Mouse (Mus musculus) E14TG2a.4 (cell line): ENCODE measurements around the gene Zc3h7a.

Experiments used
- H3K27me3 ChIP-seq: 2 replicates; pipeline ENCODE4 v1.6.1; 2014; ENCODE audit warnings: low read length, control low read depth; ENCODE audit not compliant: insufficient read depth
- H3K36me3 ChIP-seq: 2 replicates; pipeline ENCODE4 v1.6.1; 2014; ENCODE audit warnings: low read length, control low read depth; ENCODE audit not compliant: insufficient read depth
- H3K4me1 ChIP-seq: replicated peaks from 2 replicates; pipeline ENCODE4 v1.6.1; 2014; ENCODE audit warnings: low read depth, low read length, control low read depth
- H3K4me3 ChIP-seq: replicated peaks from 2 replicates; pipeline ENCODE4 v1.5.1; 2014; ENCODE audit warnings: mild to moderate bottlenecking, low read length
- H3K9me3 ChIP-seq: 2 replicates; pipeline ENCODE4 v1.6.1; 2014; ENCODE audit warnings: low read length, control low read depth
- CTCF ChIP-seq: conservative IDR thresholded peaks from 2 replicates; pipeline ENCODE4 v1.5.1; 2014; ENCODE audit warnings: low read length
- NANOG ChIP-seq: IDR thresholded peaks from 2 replicates; pipeline ENCODE4 v1.6.1; 2014; ENCODE audit warnings: borderline replicate concordance, low read length, mixed read lengths
- POU5F1 ChIP-seq: IDR thresholded peaks from 2 replicates; pipeline ENCODE4 v1.6.1; 2014; ENCODE audit warnings: low read length, borderline replicate concordance

Zc3h7a gene

DNA sequence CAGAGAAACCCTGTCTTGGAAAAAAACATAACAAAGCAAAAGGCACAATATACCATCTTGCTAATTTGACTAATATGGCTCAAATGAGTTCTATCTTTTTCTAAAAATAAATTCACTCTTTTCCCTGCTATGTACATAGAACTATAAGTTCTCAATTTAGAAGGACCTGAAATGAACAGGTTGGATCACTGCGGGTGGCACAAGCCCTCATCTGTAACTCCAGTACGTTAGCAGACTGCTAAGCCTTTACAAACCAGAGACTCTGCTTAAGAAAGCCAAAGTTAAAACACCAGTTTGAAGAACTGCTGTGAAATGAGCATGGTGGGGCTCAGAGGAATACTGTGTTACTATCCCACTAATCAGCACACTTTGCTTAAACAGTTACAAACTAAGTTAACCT, 50.8 kb downstream of the Zc3h7a start:
- no peak overlapping the region for H3K4me3 ChIP-seq
- H3K9me3 ChIP-seq = no peaks in the 10 kb centered on the region
- peaks cover 60% of the 10 kb centered on the region for H3K36me3 ChIP-seq
- TF ChIP-seq POU5F1 = no peak
- TF ChIP-seq NANOG = no peak
- no peak for TF ChIP-seq CTCF
- H3K4me1 ChIP-seq = no peaks in the 10 kb centered on the region
- H3K27me3 ChIP-seq = no peaks in the 10 kb centered on the region

DNA sequence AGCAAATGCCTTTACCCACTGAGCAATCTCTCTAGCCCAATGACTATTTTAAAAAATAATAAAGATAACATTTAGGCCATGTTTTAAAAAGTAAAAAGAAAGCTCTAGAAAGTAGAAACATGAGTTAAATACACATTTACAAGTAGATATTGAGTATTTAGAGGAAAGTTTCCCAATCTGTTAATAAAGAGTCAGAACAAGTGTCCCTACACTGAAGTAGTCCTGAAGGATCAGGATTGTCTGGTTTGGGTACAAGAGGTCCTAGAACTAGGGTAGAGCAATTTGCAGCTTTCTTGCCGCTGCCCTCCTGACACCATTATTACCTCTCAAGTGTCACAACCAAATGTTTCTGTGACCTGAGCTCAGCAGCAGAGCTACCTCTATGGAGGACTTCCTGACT, 52.1 kb downstream of the Zc3h7a start:
- no peaks in the 10 kb centered on the region for H3K9me3 ChIP-seq

DNA sequence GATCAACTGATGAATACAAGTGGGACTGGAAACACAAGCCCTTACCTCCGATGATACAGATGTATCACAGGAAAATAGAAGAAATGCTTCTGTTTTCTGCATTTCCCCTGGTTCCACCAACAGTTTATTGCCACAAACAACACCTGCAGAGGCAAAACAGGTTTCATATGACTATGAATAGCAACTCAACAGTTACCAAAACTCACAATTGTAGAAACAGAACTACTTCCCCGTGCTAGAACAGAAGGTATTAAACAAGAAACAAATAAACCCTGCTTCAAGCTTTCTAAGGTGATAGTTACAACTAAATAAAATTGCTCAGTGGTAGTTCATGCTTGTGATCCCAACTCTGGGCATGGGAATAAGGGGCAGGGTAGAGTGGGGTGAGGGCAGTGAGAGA, 53.6 kb downstream of the Zc3h7a start:
- H3K36me3 ChIP-seq = peaks cover 69% of the 10 kb centered on the region
- no peak overlapping the region for H3K4me3 ChIP-seq
- H3K4me1 ChIP-seq = no peaks in the 10 kb centered on the region
- TF ChIP-seq CTCF = no peak
- no peaks in the 10 kb centered on the region for H3K27me3 ChIP-seq
- H3K9me3 ChIP-seq = no peaks in the 10 kb centered on the region

More for the DNA sequence above, 52.1 kb downstream of the Zc3h7a start:
- Histone ChIP-seq H3K27me3 (no peaks in the 10 kb centered on the region), H3K4me1 (no peaks in the 10 kb centered on the region), H3K36me3 (peaks cover 72% of the 10 kb centered on the region), H3K4me3 (no peak overlapping the region)
- TF ChIP-seq CTCF (no peak), POU5F1 (no peak), NANOG (no peak)

DNA sequence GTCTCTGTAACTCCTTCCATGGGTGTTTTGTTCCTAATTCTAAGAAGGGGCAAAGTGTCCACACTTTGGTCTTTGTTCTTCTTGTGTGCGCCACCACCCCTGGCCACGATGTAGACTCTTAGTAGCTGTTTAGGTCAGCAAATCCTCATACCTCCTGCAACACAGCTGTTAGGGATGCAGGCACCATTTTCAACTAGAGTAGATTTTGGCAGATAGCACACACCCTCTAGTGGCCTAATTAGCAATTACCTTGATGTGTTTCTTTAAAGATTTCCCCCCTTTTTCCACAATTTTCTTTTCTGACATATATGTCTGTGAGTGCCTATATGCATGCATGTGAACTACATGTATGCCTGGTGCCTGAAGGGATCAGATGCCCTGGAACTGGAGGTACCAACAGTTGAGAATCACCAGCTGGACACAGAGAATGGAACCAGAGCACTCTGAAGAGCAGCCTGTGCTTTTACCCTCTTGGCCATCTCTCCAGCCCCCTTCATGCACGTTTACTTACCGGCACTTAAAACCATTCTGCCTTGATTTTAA, 66.9 kb downstream of the Zc3h7a start:
- H3K36me3 ChIP-seq = peaks cover 25% of the 10 kb centered on the region; the same call in 1 of the 2 replicates
- H3K27me3 ChIP-seq = no peaks in the 10 kb centered on the region
- no peaks in the 10 kb centered on the region for H3K4me1 ChIP-seq
- no peak overlapping the region for H3K4me3 ChIP-seq
- peaks cover 15% of the 10 kb centered on the region; the same call in 1 of the 2 replicates for H3K9me3 ChIP-seq
- no peak for TF ChIP-seq NANOG
- peak; percentile 84 for TF ChIP-seq CTCF

DNA sequence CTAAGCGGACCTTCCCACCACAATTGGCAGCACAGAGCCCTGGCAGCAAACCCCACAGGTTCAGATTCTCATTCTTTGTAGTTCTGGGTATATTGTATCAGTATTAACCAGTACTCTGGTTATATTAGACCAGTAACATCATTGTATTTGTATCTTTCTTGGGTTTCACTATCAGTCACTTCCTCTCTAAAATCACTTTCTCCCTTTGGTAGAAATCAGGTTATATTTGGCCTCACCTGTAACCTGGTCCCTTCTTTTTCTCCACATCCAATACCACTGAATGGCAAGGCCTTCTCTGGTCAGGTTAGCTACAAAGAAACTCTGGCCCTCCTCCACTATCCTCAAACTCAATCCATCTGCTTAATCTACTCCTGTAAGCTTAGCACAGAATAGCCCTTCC, 71.3 kb downstream of the Zc3h7a start:
- H3K9me3 ChIP-seq = peaks cover 15% of the 10 kb centered on the region; the same call in 1 of the 2 replicates
- H3K4me1 ChIP-seq = no peaks in the 10 kb centered on the region
- no peaks in the 10 kb centered on the region for H3K27me3 ChIP-seq
- no peak overlapping the region for H3K4me3 ChIP-seq
- no peak for TF ChIP-seq NANOG
- peaks cover 33% of the 10 kb centered on the region for H3K36me3 ChIP-seq

DNA sequence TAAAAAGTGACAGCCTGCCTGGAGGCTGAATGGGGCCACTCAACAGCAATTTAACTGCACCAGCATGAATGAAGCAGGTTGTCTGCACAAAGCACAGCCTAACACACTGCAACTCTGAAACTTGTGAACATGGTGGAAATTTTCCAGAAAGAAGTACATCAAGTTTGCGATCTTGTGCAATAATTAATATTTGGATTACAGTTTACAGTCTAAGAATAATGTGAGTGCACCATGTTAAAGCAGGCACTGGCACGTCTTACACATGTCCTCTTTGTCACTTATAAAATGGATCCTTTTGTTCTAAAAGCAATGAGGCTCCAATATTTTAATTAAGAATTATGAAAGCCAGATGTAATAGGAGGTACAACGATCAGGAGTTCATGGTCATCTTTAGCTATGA, 78.9 kb downstream of the Zc3h7a start:
- Histone ChIP-seq H3K4me1 (no peaks in the 10 kb centered on the region), H3K4me3 (no peak overlapping the region), H3K36me3 (peaks cover 29% of the 10 kb centered on the region), H3K9me3 (no peaks in the 10 kb centered on the region), H3K27me3 (no peaks in the 10 kb centered on the region)
- TF ChIP-seq CTCF (no peak), NANOG (no peak), POU5F1 (no peak)

DNA sequence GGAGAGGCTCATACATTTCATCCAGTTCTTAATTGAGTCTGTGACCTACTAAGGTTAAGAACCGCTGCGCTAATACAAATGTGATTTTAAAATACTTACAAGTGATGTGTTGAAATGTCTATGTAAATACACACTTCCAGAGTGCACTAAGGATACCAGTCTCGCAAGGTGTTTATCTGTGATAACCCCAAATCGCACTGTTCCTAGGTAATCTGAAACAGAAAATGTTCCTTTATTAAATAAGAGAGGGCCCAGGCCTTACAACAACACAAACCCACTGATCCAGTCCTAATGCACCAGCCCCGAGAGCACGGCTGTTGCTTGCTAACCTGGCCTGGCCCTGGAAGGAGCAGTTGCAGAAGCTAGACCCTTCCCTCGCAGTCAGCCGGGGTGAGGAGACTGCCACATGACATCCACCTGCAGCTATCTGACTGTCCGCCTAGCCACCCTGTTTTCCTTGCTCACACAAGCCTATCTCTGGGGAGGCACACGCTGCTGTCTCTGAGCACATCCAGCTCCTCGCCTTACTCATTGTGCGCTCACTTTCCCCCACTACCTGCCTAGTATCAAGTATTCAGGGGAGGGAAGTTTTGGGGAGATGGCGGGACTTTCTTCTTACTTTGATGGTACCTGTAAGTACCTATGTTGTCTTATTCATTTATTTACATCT, 82.3 kb downstream of the Zc3h7a start:
- H3K4me3 ChIP-seq = no peak overlapping the region
- H3K27me3 ChIP-seq = no peaks in the 10 kb centered on the region
- no peaks in the 10 kb centered on the region for H3K4me1 ChIP-seq
- peaks cover 49% of the 10 kb centered on the region for H3K36me3 ChIP-seq
- TF ChIP-seq POU5F1 (no peak), NANOG (no peak), CTCF (no peak)
- H3K9me3 ChIP-seq = no peaks in the 10 kb centered on the region

DNA sequence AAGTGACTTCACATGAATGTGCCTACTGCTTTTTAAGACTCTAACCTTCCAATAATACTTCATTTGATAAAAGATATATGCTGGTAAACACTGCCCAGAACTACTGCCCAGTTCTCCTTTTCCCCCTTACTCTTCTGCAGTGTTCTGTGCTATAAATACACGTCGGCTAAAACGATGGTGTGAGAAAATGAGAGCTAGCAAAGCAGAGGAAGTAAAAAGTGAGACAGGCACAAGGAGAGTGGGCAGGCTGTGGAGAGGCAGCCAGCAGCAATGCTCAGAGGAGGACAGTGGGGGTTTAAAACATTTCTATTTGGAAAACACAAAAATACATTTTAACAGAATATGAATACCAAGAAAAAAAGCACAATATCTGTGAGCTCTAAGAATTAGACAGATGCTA, 83.7 kb downstream of the Zc3h7a start:
- Histone ChIP-seq H3K4me1 (no peaks in the 10 kb centered on the region), H3K36me3 (peaks cover 58% of the 10 kb centered on the region), H3K27me3 (no peaks in the 10 kb centered on the region), H3K4me3 (no peak overlapping the region), H3K9me3 (no peaks in the 10 kb centered on the region)
- no peak for TF ChIP-seq CTCF
- no peak for TF ChIP-seq POU5F1
- no peak for TF ChIP-seq NANOG

DNA sequence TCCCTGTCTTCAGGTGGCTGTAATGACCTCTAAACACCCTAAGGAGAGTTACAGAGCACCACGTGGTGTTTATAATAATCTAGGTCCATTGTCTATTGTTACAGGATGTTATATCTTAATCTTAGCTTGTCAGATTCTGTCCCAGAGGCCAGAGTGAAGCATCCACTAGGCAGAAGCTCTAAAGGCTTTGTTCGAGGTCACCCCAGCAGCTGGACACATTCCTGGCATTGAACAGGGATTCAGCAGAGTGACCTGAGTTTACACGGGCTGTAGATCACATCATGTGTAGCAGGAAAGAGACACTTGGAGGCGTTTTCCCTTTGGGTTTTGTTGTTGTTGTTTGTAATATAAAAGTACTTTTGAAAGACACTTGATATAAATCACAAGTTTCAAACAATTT, 84.1 kb downstream of the Zc3h7a start:
- peaks cover 63% of the 10 kb centered on the region for H3K36me3 ChIP-seq
- no peaks in the 10 kb centered on the region for H3K9me3 ChIP-seq
- no peaks in the 10 kb centered on the region for H3K4me1 ChIP-seq
- H3K4me3 ChIP-seq = no peak overlapping the region
- no peak for TF ChIP-seq POU5F1
- no peak for TF ChIP-seq CTCF
- no peak for TF ChIP-seq NANOG
- no peaks in the 10 kb centered on the region for H3K27me3 ChIP-seq
